Mouse (Mus musculus) spleen, embryonic (tissue): ENCODE results near the gene Dnaja3.
"Not testable (repeated sequence)": the region's sequence is repeated elsewhere in the genome, so short reads cannot be mapped to it uniquely, and the experiment has no call there.

Experiments used
- CTCF ChIA-PET: fragments of 350-600 bp; sonication (Branson Sonifier 250); formaldehyde crosslinking; loops from one replicate; lab custom pipeline; 2022; lab: Charles Lee

Dnaja3 gene

GRCm38 (mm10) chr16:4659326-4659725, 19.5 kb downstream of the Dnaja3 start:
- CTCF ChIA-PET, result no interaction called here

- CTCF ChIA-PET, result no interaction called here
These were observed 21.8 kb downstream of the Dnaja3 start for GRCm38 (mm10) chr16:4661605-4662004.

- CTCF ChIA-PET, result no interaction called here
These were observed 24.0 kb downstream of the Dnaja3 start for GRCm38 (mm10) chr16:4663806-4664205.

DNA sequence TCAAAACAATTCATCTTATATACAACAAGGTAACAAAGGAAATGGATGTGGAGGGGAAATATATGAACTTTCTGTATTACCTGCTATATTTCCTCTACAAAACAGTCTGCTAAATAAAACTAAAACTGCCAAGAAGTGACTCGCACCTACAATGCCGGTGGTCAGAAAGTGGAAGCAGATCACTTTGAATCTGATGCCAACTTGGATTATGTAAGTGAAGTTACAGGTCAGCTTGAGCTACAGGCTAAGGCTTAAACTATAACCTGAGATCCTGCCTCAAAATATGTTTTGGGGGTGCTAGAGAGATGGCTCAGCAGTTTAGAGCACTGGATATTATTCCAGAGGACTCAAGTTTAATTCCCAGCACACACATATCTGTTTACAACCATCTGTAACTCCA, 25.9 kb downstream of the Dnaja3 start:
- CTCF ChIA-PET, result interaction anchor here (1.3 kb wide), 1 partner anchor 11 kb away, joined by 3 read pairs; no protein-coding TSS in a partner anchor

GRCm38 (mm10) chr16:4667190-4667808, 27.5 kb downstream of the Dnaja3 start:
- CTCF ChIA-PET, result interaction anchor here (0.7 to 1.3 kb wide), 4 partner anchors 12 to 60 kb away, joined by 3 read pairs; no protein-coding TSS in a partner anchor

GRCm38 (mm10) chr16:4670317-4670716, 30.5 kb downstream of the Dnaja3 start:
- CTCF ChIA-PET, result no interaction called here

DNA sequence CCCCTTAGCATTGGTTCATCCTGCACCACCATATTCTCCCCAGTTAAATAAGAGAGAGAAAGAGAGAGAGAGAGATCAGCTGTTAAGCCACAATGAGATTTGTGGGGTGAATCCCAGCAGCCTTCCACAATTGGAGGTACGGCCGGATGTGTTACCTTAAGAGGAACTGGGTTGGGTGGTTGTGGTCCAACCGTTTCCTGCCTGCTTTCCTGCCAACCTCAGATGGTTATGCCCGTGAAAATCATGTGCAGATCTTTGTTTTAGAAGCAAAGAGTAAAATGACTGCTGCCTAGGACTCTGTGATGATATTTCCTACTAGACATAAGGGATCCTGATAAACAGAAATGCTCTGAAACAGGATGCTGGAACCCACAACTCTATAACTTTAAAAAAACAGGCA, 34.3 kb downstream of the Dnaja3 start:
- CTCF ChIA-PET, result no interaction called here

DNA sequence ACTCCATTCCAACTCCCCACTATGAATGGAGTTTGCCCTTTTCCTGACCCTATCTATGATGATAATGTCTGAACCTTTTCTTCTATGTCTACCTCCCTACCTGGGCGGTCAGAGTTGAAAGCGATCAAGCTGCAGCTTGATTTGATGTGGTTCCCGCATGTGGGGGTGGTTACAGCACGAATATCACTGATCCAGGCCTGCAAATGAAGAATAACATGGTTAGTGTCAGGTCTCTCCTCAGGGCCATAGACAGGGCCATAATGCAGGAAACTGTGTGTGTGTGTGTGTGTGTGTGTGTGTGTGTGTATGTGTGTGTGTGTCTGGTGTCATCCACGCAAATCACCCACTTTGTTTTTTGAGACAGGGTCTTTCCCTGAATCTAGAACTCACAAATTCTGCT, 37.0 kb downstream of the Dnaja3 start:
- CTCF ChIA-PET, result interaction anchor here (0.8 kb wide), 1 partner anchor 16 kb away, joined by 8 read pairs; no protein-coding TSS in a partner anchor

GRCm38 (mm10) chr16:4678080-4678479, 38.3 kb downstream of the Dnaja3 start:
- CTCF ChIA-PET, result no interaction called here

GRCm38 (mm10) chr16:4679121-4680018, 39.6 kb downstream of the Dnaja3 start, which contains the start of gene Coro7:
Gene Coro7 (minus strand): TSS chr16:4679777.
- CTCF ChIA-PET, result no interaction called here

- CTCF ChIA-PET, result interaction anchor here (0.5 to 0.8 kb wide), 2 partner anchors 32 to 531 kb away, joined by 4 read pairs; no protein-coding TSS in a partner anchor
These were observed 41.2 kb downstream of the Dnaja3 start for GRCm38 (mm10) chr16:4680922-4681455.

DNA sequence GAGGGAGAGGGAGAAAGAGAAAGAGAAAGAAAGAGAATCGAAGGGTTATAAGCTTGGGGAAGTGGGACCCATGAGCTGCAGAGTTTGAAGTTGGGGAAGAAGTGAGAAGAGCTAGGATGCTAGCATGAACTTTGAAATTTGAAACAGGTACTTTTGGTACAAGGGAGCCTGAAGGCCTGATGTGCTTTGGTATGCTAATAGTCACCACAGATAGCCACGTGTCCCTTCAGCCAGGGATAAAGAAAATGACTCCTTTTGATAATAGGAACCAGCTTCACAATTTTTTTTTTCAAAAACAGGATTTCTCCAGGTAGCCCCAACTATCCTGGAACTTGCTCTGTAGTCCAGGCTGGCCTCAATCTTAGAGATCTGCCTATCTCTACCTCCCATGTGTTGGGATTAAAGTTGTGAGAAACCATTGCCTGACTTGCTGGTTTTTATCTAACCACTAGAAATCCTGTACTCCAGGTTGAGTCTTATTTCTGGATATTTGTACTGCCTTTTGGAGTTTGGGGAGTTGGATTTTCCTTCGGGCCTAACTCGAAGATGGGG, 42.9 kb downstream of the Dnaja3 start:
- CTCF ChIA-PET, result interaction anchor here (0.6 kb wide), 1 partner anchor 15 kb away, joined by 3 read pairs; no protein-coding TSS in a partner anchor

DNA sequence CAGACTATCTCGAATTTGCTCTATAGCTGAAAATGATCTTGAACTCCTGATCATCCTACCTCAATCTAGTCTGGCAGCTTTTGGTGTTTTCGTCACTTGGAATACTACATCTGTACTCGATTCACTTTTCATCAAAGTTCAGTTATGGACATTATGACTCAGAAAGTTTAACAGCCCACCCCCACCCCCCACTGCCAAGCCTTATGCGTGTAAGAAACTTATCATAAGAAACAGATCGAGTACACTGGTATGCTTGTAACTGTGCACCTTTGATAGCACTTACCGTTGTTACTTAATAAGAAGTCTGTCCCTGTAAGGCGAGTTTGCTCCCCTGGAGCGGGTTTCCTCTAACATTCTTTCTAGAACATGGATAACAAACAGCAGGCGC, 43.4 kb downstream of the Dnaja3 start:
- CTCF ChIA-PET, result no interaction called here

DNA sequence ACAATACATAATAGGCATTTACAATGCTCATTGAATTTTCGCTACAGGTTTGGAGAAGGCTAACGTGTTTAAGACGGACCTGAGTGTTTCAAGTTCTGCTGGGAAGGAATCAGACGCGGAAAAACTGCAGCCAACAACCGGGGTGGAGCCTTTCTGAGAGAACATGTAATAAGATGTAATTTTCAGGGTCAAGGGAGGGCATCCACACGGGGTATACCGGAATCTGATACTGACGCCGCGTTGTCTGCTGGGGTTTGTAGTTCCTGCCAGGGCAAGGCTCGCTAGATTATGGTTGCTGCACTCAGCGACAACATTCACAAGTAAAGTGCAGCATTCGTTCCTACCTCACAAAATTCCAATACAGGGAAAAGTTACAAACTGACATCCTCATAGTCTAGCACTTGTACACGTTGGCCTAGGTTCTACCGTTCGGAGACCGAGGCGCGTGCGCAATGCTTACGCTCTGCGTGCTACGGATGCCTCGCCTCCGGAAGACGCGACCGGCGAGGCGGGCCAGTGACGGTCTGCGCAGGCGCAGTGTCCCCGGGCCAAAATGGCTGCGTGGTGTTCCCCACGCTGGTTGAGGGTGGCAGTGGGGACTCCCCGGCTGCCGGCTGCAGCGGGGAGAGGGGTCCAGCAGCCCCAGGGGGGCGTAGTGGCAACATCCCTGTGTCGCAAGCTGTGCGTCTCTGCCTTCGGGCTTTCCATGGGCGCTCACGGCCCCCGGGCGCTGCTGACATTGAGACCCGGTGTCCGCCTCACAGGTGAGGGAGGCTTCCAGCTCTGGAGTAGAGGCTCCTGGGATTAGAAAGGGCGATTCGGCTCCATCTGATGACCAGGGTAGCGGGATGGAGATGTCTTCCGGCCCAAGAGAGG, 44.0 kb downstream of the Dnaja3 start:
- CTCF ChIA-PET, result no interaction called here

DNA sequence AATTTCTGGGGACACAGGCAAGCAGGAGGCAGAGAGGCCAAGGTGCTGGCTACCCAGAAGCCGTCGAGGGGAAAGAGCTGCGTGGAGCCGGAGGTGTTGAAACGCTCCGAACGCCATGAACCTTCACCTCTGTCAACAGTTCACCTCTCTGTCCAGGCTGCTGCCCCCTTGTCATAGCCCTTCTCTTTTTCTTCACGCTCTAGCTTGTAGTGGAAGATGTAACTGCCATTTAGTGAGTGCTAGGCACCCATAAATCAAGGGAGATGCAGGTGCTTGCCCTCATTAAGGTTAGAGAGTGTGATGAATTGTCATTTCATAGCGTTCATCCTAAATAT, 44.6 kb downstream of the Dnaja3 start:
- CTCF ChIA-PET, result no interaction called here

DNA sequence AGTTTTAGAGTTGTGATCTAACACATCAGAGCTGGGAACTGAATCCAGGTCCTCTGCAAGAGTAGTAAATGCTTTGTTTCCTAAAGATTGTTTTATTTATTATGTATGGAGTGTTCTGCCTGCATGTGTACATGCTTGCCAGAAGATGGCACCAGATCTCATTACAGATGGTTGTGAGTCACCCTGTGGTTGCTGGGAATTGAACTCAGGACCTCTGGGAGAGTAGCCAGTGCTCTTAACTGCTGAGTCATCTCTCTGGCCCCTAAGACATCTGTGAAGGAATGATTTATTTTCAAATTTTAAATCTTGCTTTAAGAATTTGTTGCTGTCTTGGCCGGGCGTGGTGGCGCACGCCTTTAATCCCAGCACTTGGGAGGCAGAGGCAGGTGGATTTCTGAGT, 49.6 kb downstream of the Dnaja3 start:
- CTCF ChIA-PET, result not testable (repeated sequence)

GRCm38 (mm10) chr16:4701211-4701610, 61.4 kb downstream of the Dnaja3 start:
- CTCF ChIA-PET, result no interaction called here

DNA sequence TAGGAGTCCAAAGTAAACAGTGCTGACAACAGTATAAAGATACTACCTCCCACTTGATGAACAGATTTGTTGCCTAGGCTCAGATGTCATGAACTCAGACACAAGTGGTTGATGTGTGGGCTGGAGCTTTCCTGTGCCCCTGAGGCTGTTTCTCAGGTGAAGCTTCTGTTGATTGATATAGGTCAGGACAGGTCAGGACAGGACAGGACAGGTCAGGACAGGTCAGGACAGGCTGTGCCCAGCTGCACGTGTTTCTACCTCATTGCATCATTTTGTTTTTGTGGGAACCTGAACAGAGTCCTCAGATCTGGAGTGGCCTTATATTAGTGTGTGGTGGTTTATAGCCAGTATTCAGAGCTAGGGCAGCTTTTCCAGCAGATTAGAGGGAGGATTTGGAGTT, 62.9 kb downstream of the Dnaja3 start:
- CTCF ChIA-PET, result interaction anchor here (0.7 kb wide), 1 partner anchor 58 kb away, joined by 3 read pairs; no protein-coding TSS in a partner anchor

GRCm38 (mm10) chr16:4705541-4705940, 65.8 kb downstream of the Dnaja3 start:
- CTCF ChIA-PET, result interaction anchor here (0.5 kb wide), 1 partner anchor 19 kb away, joined by 3 read pairs; no protein-coding TSS in a partner anchor

GRCm38 (mm10) chr16:4711173-4711572, 71.4 kb downstream of the Dnaja3 start:
- CTCF ChIA-PET, result no interaction called here
